Mouse (Mus musculus) erythroblast, embryonic 14.5 days (primary cell): ENCODE data around the gene Sh3pxd2a. TPM values are rescaled to one million over a fixed set of nuclear protein-coding genes. Genes with fewer than 3 reads are reported as not detected.

ENCODE experiments used
- H3K27me3 ChIP-seq: 2 replicates; pipeline ENCODE4 v1.6.1; 2012; ENCODE audit warnings: inconsistent platforms; ENCODE audit not compliant: control insufficient read depth
- H3K36me3 ChIP-seq: 2 replicates; pipeline ENCODE4 v1.6.1; 2012; ENCODE audit warnings: mild to moderate bottlenecking, inconsistent platforms; ENCODE audit not compliant: control insufficient read depth
- H3K4me1 ChIP-seq: 2 replicates; pipeline ENCODE4 v1.6.1; 2012; ENCODE audit warnings: inconsistent platforms; ENCODE audit not compliant: control insufficient read depth
- H3K4me3 ChIP-seq: replicated peaks from 2 replicates; pipeline ENCODE3; 2012; ENCODE audit warnings: moderate library complexity, mild to moderate bottlenecking, inconsistent platforms
- H3K9me3 ChIP-seq: 2 replicates; pipeline ENCODE4 v1.6.1; 2012; ENCODE audit warnings: low read length, inconsistent platforms, mixed read lengths; ENCODE audit not compliant: control insufficient read depth
- GATA1 ChIP-seq: IDR thresholded peaks from 2 replicates; pipeline ENCODE4 v1.6.1; 2012; ENCODE audit warnings: low read length, inconsistent platforms, mixed read lengths
- TAL1 ChIP-seq: IDR thresholded peaks from 3 replicates; pipeline ENCODE4 v1.6.1; 2012; ENCODE audit warnings: low read length, inconsistent platforms, mixed read lengths
- polyA plus RNA-seq: library from polyadenylated mRNA; stranded (reverse); fragments of >175 nt; gene quantifications from 2 replicates; pipeline ENCODE4 v1.2.3, GENCODE M21; 2012

Gene Sh3pxd2a
- polyA plus RNA-seq: 0.10 and 0.13 TPM in 2 replicates

- TF ChIP-seq GATA1 (no peak), TAL1 (no peak)
- peak within 1 kb of the TSS; percentile 72 for H3K4me3 ChIP-seq
- no peaks in the 10 kb centered on the region for H3K36me3 ChIP-seq
- peaks cover 74% of the 10 kb centered on the region for H3K27me3 ChIP-seq
- H3K4me1 ChIP-seq: peaks cover 43% of the 10 kb centered on the region
- peaks cover 11% of the 10 kb centered on the region for H3K9me3 ChIP-seq
These were observed at the start of gene Sh3pxd2a for GRCm38 (mm10) chr19:47464304-47465241. Sh3pxd2a (minus strand) TSS chr19:47464401.

GRCm38 (mm10) chr19:47513618-47513897 lies 49.4 kb upstream of the Sh3pxd2a start:
- H3K36me3 ChIP-seq: peaks cover 20% of the 10 kb centered on the region
- H3K27me3 ChIP-seq: no peaks in the 10 kb centered on the region
- H3K9me3 ChIP-seq: no peaks in the 10 kb centered on the region
- no peak for TF ChIP-seq GATA1
- TF ChIP-seq TAL1: no peak
- H3K4me1 ChIP-seq: peaks cover 50% of the 10 kb centered on the region
- H3K4me3 ChIP-seq: no peak overlapping the region

GRCm38 (mm10) chr19:47512794-47513617 lies 48.8 kb upstream of the Sh3pxd2a start:
- Histone ChIP-seq H3K4me1 (peaks cover 49% of the 10 kb centered on the region), H3K4me3 (no peak overlapping the region), H3K9me3 (no peaks in the 10 kb centered on the region), H3K27me3 (no peaks in the 10 kb centered on the region), H3K36me3 (peaks cover 20% of the 10 kb centered on the region)
- no peak for TF ChIP-seq TAL1
- TF ChIP-seq GATA1: no peak

GRCm38 (mm10) chr19:47511958-47512357 lies 47.8 kb upstream of the Sh3pxd2a start:
- H3K36me3 ChIP-seq: peaks cover 20% of the 10 kb centered on the region
- no peak overlapping the region for H3K4me3 ChIP-seq
- TF ChIP-seq TAL1 (no peak), GATA1 (no peak)
- peaks cover 47% of the 10 kb centered on the region for H3K4me1 ChIP-seq
- H3K27me3 ChIP-seq: no peaks in the 10 kb centered on the region
- H3K9me3 ChIP-seq: no peaks in the 10 kb centered on the region

GRCm38 (mm10) chr19:47511294-47511675 lies 47.1 kb upstream of the Sh3pxd2a start:
- no peaks in the 10 kb centered on the region for H3K27me3 ChIP-seq
- H3K36me3 ChIP-seq: peaks cover 20% of the 10 kb centered on the region
- no peaks in the 10 kb centered on the region for H3K9me3 ChIP-seq
- TF ChIP-seq GATA1 (no peak), TAL1 (no peak)
- H3K4me3 ChIP-seq: peak overlapping the region; percentile 56
- H3K4me1 ChIP-seq: peaks cover 45% of the 10 kb centered on the region

GRCm38 (mm10) chr19:47510473-47511293 lies 46.5 kb upstream of the Sh3pxd2a start:
- peaks cover 42% of the 10 kb centered on the region for H3K4me1 ChIP-seq
- TF ChIP-seq TAL1 (no peak), GATA1 (no peak)
- no peaks in the 10 kb centered on the region for H3K9me3 ChIP-seq
- peaks cover 14% of the 10 kb centered on the region for H3K36me3 ChIP-seq
- H3K4me3 ChIP-seq: peak overlapping the region; percentile 56
- no peaks in the 10 kb centered on the region for H3K27me3 ChIP-seq

GRCm38 (mm10) chr19:47510135-47510472 lies 45.9 kb upstream of the Sh3pxd2a start:
- no peaks in the 10 kb centered on the region for H3K9me3 ChIP-seq
- peaks cover 40% of the 10 kb centered on the region for H3K4me1 ChIP-seq
- H3K4me3 ChIP-seq: peak overlapping the region; percentile 56
- TF ChIP-seq TAL1: no peak
- TF ChIP-seq GATA1: no peak
- peaks cover 12% of the 10 kb centered on the region for H3K36me3 ChIP-seq
- H3K27me3 ChIP-seq: no peaks in the 10 kb centered on the region

GRCm38 (mm10) chr19:47508771-47509281 lies 44.6 kb upstream of the Sh3pxd2a start:
- H3K9me3 ChIP-seq: no peaks in the 10 kb centered on the region
- H3K27me3 ChIP-seq: no peaks in the 10 kb centered on the region
- H3K36me3 ChIP-seq: peaks cover 2% of the 10 kb centered on the region; the same call in 1 of the 2 replicates
- H3K4me1 ChIP-seq: peaks cover 35% of the 10 kb centered on the region
- TF ChIP-seq TAL1 (no peak), GATA1 (no peak)
- no peak overlapping the region for H3K4me3 ChIP-seq
